Mouse (Mus musculus) fat pad, adult 2 months (tissue): ENCODE data around the gene Sidt1.

Experiments
- DNase-seq: peaks from one replicate; pipeline ENCODE4 v3.0.0-alpha.2; 2011; ENCODE audit warnings: low read depth, low spot score; ENCODE audit errors: extremely low read depth

The Sidt1 gene

DNA sequence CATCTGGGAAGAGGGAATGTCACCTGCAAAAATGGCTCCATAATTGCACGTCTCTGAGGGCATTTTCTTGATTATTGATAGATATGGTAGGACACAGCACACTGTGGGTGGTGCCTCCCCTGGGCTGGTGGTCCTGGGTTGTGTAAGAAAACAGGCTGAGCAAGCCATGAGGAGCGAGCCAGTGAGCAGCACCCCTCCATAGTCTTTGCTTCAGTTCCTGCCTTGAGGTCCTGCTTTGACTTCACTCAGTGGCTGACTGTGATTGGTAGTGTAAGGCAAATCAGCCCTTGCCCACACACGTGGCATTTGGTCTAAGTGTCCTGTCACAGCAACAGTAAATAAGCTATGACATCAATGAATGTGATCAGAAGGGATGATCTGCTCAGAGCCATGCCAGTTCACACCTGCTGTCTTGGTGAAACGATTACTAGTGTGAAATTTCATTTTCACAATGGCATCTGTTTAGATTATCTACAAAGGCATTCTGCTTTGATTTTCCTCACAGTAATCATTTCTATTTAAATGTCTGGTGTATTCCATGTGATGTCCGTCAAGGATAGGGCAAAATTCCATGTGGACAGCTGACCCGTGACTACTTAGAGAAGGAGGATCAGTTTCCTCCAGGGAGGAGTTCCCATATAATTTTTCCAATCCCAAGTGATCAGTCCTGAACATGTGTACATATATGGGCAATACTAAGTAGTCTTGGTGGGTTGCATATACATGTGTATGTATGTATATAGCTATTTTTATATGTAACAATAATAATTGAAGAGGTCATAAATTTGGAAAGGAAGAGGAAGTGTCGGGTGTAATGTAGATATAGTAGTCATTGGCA, 79.0 kb downstream of the Sidt1 start:
- DNase-seq = no peak

DNA sequence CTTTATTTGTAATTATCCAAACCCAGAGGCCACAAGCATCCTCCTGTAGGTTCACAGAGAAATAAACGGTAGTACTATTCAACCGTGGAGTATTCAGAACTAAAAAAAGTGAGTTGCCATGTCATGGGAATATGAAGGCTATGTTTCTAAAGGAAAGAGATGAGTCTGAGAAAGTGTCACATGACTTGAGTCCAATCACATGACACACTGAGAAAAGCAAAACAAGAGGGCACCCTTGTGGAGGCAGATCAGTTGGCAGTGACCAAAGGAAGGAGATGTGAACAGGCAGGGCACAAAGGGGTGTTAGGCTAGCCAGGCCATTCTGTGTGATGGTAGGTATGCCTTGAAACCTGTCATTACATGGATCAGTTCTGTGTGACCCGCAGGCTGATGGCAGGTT, 80.3 kb downstream of the Sidt1 start:
- DNase-seq = no peak

DNA sequence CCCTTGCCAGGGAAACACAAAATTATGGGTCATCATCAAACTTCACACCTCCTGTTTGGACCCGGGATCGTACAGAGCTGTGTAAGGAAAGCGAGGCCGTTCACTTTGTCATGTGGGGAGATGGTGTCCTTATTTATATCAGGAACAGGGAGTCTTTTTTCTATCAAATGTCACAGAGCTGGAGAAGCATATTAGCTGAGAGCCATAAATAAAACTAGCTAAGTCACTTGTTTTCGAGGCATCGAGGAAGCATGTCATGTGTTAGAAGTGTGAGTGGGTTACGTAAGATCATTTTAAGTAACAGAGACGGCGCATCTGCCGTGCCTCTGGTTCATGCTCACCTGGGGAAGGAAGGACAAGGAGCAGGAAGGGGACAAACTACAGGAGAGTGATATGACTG, 83.0 kb downstream of the Sidt1 start:
- DNase-seq = no peak

GRCm38 (mm10) chr16:44243323-44243722, 89.7 kb downstream of the Sidt1 start:
- no peak for DNase-seq

DNA sequence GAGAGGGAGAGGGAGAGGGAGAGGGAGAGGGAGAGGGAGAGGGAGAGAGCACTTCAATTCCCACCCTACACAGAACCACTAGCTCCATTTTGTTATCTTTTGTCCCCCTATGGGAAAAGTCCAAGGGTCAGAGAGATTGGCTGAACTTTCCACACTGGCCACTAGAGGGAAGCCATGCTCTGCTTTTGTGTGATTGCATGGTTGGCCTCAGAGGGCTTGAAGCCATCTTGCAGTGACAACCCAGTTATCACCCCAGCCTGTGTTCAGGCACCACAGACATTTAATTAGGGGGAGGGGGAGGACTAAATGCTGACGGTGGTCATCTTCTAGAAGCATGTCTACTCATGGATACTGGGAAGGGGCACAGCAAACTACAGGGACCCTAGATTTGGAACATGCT, 90.4 kb downstream of the Sidt1 start:
- DNase-seq = no peak

DNA sequence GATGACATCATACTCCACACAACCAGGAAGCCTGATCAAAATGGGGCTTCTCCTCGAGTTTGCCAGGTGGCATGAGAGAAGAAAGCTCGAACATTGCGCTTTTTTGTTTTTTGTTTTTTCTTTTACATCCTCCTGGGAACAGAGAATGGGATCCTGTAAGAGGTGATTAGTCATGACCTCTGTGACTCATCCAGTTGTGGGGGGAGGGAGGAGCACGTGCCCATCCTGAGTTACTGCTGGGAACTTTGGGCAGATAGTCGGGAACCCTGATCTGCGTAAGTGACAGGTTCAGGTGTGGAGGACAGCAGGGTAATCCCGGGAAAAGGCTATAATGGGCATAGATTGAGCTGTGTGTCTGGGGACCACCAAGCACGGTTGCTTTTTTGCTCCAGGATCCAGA, 92.6 kb downstream of the Sidt1 start:
- DNase-seq = no peak

DNA sequence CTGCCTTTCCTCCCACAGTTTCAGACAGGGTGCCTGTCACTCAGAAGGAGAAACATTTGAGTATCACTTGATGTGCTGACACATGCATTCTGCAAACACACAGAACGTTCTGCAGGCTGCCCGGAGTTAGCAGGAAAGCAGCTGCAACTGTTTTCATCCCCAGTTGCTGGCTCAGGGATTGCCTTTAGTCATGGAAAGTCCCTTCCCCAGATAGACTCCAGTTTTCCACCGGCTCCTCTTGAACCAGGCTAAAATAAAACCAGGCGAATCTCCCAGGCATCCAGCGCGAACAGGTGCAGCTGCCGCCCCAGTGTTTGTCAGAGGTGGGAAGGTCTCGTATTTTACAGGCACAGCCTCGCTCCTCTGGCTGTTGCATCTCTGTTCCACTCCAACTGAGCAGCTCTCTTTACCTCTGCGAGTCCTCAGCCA, 94.1 kb downstream of the Sidt1 start:
- DNase-seq = no peak

DNA sequence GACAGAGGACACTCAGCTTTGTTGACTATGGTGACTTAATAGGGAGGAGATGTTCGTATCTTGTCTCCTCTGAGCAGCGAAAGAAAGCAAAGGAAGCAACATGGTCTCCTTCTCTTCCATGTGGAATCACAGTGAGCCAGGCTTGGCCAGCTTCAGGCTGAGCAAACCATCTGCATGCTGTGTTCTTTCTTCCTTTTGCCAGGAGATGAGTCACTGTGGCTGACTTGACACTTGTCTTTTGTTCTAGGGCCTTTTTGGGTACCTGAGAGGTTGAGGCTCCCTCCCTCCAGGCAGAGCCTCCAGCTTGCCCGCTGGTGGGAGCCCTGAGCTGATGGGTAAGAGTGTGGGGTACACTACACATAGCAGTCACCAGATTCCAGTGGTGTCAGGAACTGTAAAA, 95.2 kb downstream of the Sidt1 start:
- DNase-seq = no peak

DNA sequence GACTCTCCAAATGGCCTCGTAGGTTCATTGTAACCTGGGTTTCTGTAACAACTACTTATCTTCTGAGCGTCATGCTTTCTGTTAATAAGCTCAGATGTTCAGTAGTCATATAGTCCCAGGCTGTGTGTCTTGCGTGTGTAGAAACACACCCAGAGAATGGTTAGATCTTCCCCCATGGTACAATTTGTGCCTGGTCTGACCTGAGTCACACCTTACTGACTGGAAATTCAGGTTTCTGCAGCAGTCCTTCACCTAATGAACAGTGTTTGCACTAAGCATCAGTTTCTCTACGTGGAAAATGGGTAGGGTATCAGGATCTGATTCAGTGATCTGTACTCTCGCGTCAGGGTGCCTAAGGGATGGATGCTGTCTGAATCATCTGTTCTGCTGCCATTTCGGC, 100.0 kb downstream of the Sidt1 start:
- DNase-seq = no peak

DNA sequence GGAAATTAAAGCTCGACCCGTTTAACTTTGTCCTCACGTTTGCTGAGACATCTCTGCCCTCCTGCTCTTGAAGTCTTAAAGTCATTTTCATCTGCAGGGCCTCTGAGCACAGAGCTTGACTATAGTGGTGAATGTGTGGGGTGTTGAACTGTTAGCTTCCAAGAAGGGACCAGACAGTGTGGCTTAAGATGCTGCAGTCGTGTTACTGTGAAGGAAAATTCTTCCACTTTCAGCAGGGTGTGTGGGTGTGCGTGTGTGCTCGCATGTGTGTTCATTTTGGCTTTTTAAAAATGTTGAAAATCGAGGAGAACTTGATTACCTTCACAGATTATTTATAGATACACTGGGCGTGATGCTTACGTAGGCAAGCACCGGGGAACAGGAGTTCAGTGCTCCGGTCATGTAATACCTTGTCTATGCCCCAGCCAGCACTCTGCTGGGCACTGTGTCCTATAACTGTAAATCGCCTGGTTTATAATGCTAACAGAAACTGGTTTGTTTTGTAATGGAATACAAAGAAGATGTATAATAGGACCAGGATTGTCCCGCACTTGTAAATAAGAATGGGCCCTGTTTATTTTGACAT, 106.2 kb downstream of the Sidt1 start:
- DNase-seq = no peak

- DNase-seq = no peak
These were observed 111.5 kb downstream of the Sidt1 start for GRCm38 (mm10) chr16:44221463-44221862.

DNA sequence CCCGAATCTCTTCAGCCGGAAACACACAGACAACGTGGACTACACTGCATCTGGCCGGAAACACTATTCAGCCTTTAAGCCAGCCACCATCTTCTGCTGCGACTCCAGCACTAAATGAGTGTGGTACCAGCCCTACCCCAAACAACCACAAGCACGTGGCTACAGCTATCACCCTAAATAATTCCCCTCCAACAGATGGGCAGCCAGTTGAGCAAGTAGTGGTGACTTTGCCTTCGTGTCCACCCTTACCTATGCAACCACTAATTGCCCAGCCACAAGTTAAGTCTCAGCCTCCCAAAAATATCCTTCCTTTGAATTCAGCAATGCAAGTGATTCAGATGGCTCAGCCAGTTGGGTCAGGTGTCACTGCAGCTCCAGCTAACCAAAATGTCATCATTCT, 116.6 kb downstream of the Sidt1 start:
- DNase-seq = no peak

GRCm38 (mm10) chr16:44215513-44215912, 117.5 kb downstream of the Sidt1 start:
- DNase-seq = no peak

GRCm38 (mm10) chr16:44212703-44213102, 120.3 kb downstream of the Sidt1 start:
- DNase-seq = no peak

DNA sequence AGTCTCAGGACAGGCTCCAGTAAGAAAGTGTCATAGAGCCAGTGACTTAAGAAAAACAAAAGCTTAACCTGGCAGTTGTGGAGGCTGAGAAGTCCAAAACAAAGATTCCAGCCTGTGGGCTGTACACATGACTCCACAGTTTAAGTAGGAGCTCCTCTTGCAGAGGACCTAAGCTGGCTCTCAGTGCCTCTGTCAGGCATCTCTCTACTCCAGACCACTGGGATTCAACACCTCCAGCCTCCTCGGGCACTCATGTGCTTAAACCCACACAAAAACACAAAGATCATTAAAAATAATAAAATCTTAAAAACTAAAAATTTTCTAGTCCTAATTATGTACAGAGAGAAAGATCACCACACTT, 122.0 kb downstream of the Sidt1 start:
- DNase-seq = no peak

DNA sequence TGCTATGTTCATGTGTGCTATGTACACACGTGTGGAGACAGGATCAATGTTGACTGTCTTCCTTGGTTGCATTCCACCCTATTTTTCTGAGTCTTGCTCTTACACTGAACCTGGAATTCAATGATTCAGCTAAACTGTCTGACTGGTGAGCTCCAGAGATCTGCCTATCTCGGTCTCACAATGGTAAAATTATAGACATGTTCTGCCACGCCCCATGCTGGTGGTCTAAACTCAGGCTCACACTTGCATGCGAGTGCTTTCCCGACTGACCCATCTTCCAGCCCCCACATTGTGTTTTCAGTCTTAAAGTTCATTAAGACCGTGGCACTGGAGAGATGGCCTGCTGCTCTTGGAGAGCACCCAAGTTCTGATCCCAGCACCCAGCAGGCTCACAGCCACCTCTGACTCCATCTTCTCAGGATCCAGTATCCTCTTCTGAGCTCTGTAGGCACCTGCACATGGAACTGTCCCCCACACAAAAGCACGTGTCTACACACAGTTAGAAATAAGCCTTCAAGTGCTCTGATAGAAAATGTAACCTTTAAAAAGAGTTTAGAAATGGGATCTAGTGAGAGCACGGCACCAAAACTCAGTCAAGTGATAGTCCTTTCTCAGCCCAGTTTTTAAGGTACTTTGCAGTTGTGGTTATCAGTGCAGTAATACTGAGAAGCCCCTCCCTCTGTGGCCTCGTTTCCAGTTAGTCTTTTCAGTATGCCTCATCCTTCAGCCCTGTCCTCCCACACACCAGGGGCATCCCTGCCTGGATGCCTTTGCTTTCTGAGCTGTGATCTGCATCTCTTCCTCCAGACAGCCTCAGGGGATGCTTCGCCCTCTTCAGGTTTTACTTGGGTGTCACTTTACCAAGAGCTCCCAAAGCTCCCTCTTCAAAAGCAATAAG, 122.6 kb downstream of the Sidt1 start:
- no peak for DNase-seq

DNA sequence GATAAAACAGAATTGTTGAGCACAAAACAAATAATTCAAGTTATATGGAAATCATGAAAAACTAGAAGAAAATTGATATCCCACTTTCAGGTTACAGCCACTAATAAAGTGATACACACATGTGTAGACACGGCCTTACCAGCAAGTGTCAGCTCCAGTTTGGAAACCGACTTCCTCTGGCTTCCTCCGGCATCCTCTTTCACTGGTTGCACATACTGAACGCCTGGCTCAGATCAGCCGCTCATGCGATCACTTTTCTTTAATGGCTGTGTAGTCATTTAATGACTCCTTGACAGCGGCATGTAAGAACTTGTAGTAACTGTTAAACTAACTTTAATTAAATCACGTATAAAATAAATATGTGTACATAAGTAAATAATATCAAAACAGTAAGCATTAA, 127.0 kb downstream of the Sidt1 start:
- no peak for DNase-seq

DNA sequence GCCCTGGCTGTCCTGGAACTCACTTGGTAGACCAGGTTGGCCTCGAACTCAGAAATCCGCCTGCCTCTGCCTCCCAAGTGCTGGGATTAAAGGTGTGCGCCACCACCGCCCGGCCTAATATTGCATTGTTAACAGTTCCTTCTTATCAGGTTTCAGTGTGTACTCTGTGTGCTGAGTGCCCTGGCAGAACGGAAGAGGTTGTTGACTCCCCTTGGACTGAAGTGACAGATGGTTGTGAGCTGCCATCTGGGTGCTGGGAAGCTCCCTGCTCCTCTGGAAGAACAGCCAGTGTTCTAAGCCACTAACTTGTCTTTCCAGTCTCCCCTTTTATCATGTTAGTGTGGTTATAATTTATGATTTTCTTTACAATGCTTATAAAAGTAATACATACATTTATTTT, 128.7 kb downstream of the Sidt1 start:
- no peak for DNase-seq

DNA sequence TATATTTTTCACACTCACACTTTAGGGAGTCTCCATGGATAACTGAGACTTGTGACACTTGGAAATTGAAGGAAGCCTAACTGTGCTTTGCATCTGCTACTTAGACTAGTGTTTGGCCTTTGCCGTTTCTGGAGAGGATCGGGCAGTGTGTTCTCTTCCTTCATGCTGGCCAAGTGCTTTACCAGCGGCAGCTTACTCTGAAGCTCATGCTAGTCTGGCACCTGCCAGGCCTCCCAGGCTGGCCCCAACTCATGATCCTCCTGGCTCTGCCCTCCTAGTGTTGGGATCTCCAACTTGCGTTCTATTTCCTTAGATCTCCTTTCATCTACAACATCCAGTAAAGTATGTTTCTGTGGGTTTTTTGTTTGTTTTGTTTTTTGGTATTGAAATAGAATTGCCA, 132.8 kb downstream of the Sidt1 start:
- DNase-seq = no peak

DNA sequence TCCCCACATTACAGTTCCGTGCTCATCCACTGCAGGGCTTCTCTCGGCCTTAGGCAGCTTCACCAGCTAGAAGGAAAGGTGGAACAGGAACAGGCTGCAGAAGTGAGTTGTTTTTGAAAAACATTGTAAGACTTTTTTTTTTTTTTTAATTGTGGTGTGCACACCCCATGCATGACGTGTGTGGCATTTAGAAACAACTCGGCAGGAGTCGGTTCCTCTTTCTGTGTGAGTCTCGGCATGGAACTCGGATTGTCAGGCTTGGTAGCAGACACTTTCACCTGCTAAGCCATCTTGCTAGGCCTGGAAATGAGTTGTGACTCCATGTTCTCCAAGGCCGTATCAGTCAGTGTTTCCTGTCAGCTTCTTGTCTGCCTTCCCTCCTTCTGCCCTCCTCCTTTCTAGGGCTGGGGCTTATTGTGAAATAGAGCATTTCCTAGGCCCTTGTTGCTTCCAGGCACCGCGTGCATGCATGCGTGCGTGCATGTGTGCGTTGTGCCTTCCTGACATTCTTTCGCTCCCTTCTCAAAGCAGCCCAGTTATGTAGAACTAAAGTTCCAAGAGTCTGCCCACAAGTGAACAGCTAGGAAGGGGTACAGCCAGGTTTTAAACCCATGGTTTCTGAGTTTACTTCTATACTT, 133.8 kb downstream of the Sidt1 start:
- no peak for DNase-seq

DNA sequence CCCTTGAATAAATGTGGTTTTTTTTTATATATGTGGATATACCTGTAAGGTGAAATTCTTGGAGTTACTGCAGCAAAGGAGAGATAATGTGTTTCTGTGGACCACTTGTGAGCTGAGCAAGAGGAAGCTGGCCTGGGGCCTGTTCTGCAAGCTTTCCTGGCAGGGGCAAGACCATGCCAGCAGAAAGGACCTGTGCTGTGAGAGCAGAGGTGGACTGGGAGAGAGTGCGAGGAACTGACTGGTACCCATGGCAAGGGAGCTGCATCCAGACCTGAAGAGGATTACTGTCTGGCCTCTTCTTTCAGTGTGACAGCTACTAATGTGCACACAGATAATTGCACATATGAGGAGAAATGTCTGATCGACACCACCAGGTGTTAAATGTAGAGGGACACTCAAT, 142.0 kb downstream of the Sidt1 start:
- DNase-seq = no peak
